In the genomic region with DNA sequence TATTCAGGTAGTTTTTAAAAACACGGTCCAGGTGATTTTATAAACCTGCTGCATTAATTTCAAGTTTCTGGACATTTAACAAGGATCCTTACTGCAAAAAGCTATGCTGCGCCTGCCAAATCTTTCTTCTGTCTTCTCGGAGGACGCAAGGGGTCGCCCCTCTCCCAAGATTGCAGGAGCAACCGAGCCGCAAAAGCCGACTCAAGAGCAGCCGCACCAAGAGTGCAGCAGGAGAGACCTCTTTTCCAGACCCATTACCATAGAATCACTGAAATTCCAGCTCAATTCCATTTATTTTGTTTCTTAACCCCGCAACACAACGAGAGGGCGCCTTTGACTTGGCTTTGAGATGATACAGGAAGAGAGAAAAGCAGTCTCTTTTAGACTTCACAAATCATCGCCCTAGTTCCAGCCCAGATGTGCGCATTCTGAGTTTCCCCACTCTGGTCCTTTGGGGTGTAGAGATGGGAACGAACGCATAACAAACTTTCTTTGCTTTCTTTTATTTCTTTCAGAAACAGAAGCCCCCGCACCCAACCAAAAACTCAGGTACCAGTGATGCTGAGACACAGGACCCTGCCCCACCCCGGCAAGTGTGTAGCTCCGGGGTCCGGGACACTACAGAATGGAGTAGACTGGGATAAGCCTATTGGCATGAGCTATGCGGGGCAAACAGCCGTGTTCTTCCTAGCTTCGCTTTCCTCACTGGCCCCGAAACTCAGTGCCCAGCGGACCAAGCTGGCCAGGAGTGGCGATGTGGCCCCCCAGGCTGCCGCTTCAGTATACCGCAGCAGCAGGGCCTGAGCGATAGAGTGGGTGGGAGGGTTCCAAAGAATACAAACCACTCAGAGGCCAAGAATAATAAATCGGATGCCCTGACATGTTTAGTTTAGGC, we compare ENCODE assay signal across 8 mouse cellular contexts. TPM values are rescaled to one million over a fixed set of nuclear protein-coding genes. Genes with fewer than 3 reads are reported as not detected.
DNase-seq lines count a peak whose midpoint lies in the region; ATAC-seq and TF ChIP-seq lines count a peak whose summit lies in the region.

No protein-coding gene starts in this region.

- WGBS in hindbrain, embryonic 11.5 days: under 1% methylated on average over 30 of the region's 30 CpGs
- 2% methylated on average over 30 of the region's 30 CpGs for WGBS in lung, adult 2 months

- peak overlapping the region; percentile 64 for H3K4me3 ChIP-seq in hindbrain, embryonic 11.5 days (ENCODE audit: low read depth, low read length)
- H3K4me3 ChIP-seq in lung, adult 2 months (replicated peaks; ENCODE audit: extremely low read depth, low read depth, low read length): peak overlapping the region; percentile 23

- peak overlapping the region; percentile 40 for H3K9ac ChIP-seq in hindbrain, embryonic 11.5 days (ENCODE audit: low read depth, low read length)

- ATAC-seq in Patski: no peak
- peak; percentile 70 for ATAC-seq in hindbrain, embryonic 11.5 days (ENCODE audit: low FRiP score)

- in situ Hi-C loops in Patski (cut with MboI; ENCODE audit: low pct_unique_long_range_greater_than_20kb): loop anchor here (5.0 to 25.0 kb wide), 4 partner anchors 269 to 1279 kb away; a partner anchor contains a TSS

- no peaks in the 10 kb centered on the region for H3K36me3 ChIP-seq in hindbrain, embryonic 11.5 days (ENCODE audit: control insufficient read depth, insufficient read depth, low read length)

- H3K27ac ChIP-seq in hindbrain, embryonic 11.5 days (ENCODE audit: low read depth, low read length): no peak overlapping the region

- H3K9me3 ChIP-seq in hindbrain, embryonic 11.5 days (ENCODE audit: control insufficient read depth, low read length): no peaks in the 10 kb centered on the region

- DNase-seq in Patski (ENCODE audit: low read depth, low spot score): no peak
- DNase-seq in cerebellum, postnatal 14 days: peak; percentile 93 to 94
- DNase-seq in frontal cortex, postnatal 14 days (ENCODE audit: low spot score in 2 of 2): peak; percentile 68 to 80
- DNase-seq in hindbrain, embryonic 11.5 days (ENCODE audit: low spot score): peak; percentile 86
- DNase-seq in layer of hippocampus, adult 9-10 months (ENCODE audit: low spot score): peak; percentile 55
- peak; percentile 28 for DNase-seq in lung, adult 2 months
- DNase-seq in ovary, postnatal 10 days (ENCODE audit: low spot score): peak; percentile 39
- DNase-seq in urinary bladder, adult 2 months (ENCODE audit: low spot score): peak; percentile 50

- peaks cover 12% of the 10 kb centered on the region for H3K4me1 ChIP-seq in hindbrain, embryonic 11.5 days (replicated peaks; ENCODE audit: control insufficient read depth, insufficient read depth, low read length)
- no peaks in the 10 kb centered on the region for H3K4me1 ChIP-seq in lung, adult 2 months (ENCODE audit: control insufficient read depth, insufficient read depth, low read length)

- peaks cover 81% of the 10 kb centered on the region for H3K27me3 ChIP-seq in Patski
- peaks cover 22% of the 10 kb centered on the region for H3K27me3 ChIP-seq in hindbrain, embryonic 11.5 days (ENCODE audit: control insufficient read depth, insufficient read depth, low read length)

- CTCF ChIA-PET in Patski (lab: Charles Lee): no interaction called here

- H3K4me2 ChIP-seq in hindbrain, embryonic 11.5 days (replicated peaks; ENCODE audit: low read depth, low read length): peak overlapping the region; percentile 80

- peak; percentile 84 for TF ChIP-seq CTCF in Patski (IDR thresholded peaks at IDR 0.05)
- peak; percentile 42; the same call in 1 of the 2 replicates for TF ChIP-seq CTCF in lung, adult 2 months (IDR thresholded peaks at IDR 0.05; ENCODE audit: insufficient read depth, low read length)

- TF ChIP-seq POLR2A in lung, adult 2 months (IDR thresholded peaks at IDR 0.05; ENCODE audit: borderline replicate concordance, extremely low read depth, low read depth, low read length): no peak

- POLR2A ChIA-PET in Patski (lab: Charles Lee): no interaction called here

RNA-seq across cellular contexts. Expression of a gene that starts 2.6 kb away (rescaled TPM):
- polyA plus RNA-seq in Patski (2021): 0.27 TPM
- polyA plus RNA-seq in hindbrain, embryonic 11.5 days (2014; fragmentation: Nextera tagmentation; extraction: Ambion mirVana): 10.4 and 11.1 TPM in 2 replicates
- 0.43 and 0.71 TPM in 2 replicates for polyA plus RNA-seq in lung, adult 2 months (2012; rRNA removed)
- 3.3 and 3.6 TPM in 2 replicates for polyA plus RNA-seq in urinary bladder, adult 2 months (2012; rRNA removed)
